Mouse (Mus musculus) cerebellum, adult 18-20 months (tissue): Measurements from ENCODE around the gene Fhod1.
A peak's percentile ranks its signal among the peaks of the same experiment; 100 is the strongest.

ENCODE experiments used
- DNase-seq, 2 experiments: peaks; one replicate each; pipeline ENCODE4 v3.0.0; 2021

Fhod1 gene

GRCm38 (mm10) chr8:105292471-105292870 lies 55.3 kb downstream of the Fhod1 start:
- peak; percentile 33 to 50 for DNase-seq

GRCm38 (mm10) chr8:105291802-105292201 lies 56.0 kb downstream of the Fhod1 start:
- peak in 1 of 2 experiments; percentile 30 for DNase-seq

- DNase-seq: peak; percentile 23 to 43
Observed at GRCm38 (mm10) chr8:105291364-105291763, 56.4 kb downstream of the Fhod1 start.

- peak; percentile 92 for DNase-seq
Observed at GRCm38 (mm10) chr8:105290554-105291314, 57.0 kb downstream of the Fhod1 start.

GRCm38 (mm10) chr8:105289805-105290460 lies 57.8 kb downstream of the Fhod1 start, which contains the start of gene 4931428F04Rik:
4931428F04Rik (minus strand) TSS chr8:105289864.
- peak; percentile 70 to 75 for DNase-seq

GRCm38 (mm10) chr8:105288958-105289732 lies 58.6 kb downstream of the Fhod1 start:
- peak; percentile 95 to 98 for DNase-seq

GRCm38 (mm10) chr8:105288231-105288630 lies 59.5 kb downstream of the Fhod1 start:
- no peak for DNase-seq

GRCm38 (mm10) chr8:105286907-105287306 lies 60.8 kb downstream of the Fhod1 start:
- no peak for DNase-seq

- no peak for DNase-seq
Observed at GRCm38 (mm10) chr8:105285514-105285913, 62.2 kb downstream of the Fhod1 start.

GRCm38 (mm10) chr8:105283074-105283473 lies 64.7 kb downstream of the Fhod1 start:
- DNase-seq: peak; percentile 60 to 73

GRCm38 (mm10) chr8:105282239-105282638 lies 65.5 kb downstream of the Fhod1 start:
- DNase-seq: no peak

- no peak for DNase-seq
Observed at GRCm38 (mm10) chr8:105281821-105282220, 65.9 kb downstream of the Fhod1 start.

GRCm38 (mm10) chr8:105280567-105280966 lies 67.2 kb downstream of the Fhod1 start:
- no peak for DNase-seq
